Mouse (Mus musculus) naive thymus-derived CD4-positive, alpha-beta T cell, adult 2 months (primary cell): ENCODE measurements around the gene Gm13279.
"Not testable (repeated sequence)": the region's sequence is repeated elsewhere in the genome, so short reads cannot be mapped to it uniquely, and the experiment has no call there.

Experiments used
- DNase-seq: peaks from one replicate; pipeline ENCODE4 v3.0.0-alpha.2; 2011; ENCODE audit warnings: low read depth

Gm13279 gene

DNA sequence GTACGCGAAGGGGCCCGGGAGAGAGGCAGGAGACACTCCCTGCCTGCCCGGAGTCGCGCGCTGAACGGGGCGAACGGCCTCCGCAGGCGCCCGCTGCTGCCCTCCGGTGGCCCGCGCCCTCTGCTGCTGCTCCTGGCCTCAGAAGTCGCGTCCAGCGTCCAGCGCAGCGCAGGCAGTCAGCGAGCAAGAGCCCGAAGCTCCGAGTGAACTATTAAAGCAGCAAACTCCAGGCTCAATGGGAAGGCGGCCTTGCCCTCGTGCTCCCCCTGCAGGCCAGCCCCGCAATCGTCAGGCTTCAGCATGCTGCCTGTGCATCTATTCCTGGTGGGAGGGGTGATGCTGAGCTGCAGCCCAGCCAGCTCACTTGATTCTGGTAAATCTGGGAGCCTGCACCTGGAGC lies at the start of gene Gm13279:
Gene Gm13279, plus strand, starts transcription at position 301 of the 400 bp plus-strand sequence.
- not testable (repeated sequence) for DNase-seq

DNA sequence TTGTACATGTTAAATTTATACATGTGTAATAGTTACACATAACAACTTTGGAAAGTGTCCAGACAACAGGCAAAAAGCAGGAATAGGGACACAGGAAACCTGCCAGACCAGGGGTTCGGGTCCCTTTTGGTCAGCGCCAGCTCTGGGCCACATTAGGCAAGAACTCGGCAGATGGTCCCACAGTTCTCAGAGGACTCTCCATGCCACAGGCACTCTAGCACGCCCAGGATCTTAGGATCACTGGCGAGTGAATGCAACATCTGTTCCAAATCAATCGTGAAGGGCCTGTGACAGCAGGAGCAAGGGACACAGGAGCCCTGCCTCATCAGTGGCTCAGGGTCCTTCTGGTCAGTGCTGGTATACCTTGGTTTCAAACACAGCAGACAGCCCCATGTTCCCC lies 47.3 kb upstream of the Gm13279 start:
- DNase-seq: no peak

DNA sequence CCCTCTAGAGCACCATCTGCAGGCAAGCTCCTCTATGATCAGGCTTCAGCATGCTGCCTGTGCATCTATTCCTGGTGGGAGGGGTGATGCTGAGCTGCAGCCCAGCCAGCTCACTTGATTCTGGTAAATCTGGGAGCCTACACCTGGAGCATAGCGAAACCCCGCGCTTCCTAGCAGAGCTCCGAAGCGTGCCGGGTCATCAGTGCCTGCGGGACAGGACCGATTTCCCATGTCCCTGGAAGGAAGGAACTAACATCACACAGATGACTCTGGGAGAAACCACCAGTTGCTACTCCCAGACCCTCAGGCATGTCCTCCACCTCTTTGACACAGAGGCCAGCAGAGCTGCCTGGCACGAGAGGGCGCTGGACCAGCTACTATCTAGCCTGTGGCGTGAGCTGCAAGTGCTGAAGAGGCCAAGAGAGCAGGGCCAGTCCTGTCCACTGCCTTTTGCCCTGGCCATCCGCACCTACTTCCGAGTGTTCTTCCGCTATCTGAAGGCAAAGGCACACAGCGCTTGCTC lies 42.3 kb upstream of the Gm13279 start, which contains the start of gene Gm13271:
Gene Gm13271, plus strand, starts transcription at position 51 of the 523 bp plus-strand sequence.
- DNase-seq: not testable (repeated sequence)

DNA sequence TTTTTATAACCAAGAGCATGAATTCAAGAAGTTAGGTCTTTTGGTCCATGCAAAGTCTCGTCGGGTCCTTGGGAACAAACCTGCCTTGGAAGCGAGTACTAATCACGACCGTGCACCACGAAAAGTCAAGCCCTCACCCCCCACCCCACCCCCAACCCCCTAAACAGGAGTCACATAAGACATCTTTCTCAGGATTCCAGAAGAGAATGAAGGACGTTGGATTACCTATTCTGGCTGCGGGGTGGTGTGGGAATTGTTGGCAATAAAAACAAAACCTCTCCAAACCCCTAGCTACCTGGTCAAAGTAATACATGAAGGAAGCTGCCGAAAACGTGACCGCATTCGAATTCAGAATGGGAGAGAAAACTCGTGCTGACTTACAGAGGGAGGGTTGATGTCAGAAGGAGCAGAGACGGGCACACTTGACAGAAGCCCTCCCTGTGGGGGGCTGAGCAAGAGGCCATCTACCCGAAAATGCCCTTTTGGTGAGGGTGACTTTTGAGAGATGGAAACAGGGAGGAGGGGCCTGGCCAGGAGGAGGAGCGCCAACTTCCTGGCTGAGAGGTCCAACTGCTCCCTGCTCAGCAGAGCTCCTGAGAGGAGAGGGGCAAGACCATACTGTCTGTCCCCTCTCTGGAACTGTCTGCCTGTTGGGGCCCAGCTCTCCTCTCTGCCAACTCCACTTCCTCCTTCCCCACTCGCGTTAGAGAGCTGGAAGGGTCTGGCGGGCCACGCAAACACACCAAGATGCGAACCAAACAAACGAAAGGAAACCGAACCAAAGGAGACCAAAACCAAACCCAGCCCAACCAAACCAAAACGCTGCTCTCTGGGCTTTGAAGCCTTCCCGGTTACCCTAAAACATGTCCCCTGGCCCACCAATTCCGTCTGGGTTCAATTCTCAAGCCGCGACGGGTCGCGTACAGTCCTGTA lies 40.4 kb upstream of the Gm13279 start:
- DNase-seq: peak; percentile 80

DNA sequence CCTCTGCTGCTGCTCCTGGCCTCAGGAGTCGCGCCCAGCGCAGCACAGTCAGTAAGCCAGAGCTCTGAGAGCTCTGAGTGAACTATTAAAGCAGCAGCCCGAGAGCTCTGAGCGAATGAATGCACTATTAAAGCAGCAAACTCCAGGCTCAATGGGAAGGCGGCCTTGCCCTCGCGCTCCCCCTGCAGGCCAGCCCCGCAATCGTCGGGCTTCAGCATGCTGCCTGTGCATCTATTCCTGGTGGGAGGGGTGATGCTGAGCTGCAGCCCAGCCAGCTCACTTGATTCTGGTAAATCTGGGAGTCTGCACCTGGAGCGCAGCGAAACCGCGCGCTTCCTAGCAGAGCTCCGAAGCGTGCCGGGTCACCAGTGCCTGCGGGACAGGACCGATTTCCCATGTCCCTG lies 39.6 kb upstream of the Gm13279 start:
- peak; percentile 93 for DNase-seq

DNA sequence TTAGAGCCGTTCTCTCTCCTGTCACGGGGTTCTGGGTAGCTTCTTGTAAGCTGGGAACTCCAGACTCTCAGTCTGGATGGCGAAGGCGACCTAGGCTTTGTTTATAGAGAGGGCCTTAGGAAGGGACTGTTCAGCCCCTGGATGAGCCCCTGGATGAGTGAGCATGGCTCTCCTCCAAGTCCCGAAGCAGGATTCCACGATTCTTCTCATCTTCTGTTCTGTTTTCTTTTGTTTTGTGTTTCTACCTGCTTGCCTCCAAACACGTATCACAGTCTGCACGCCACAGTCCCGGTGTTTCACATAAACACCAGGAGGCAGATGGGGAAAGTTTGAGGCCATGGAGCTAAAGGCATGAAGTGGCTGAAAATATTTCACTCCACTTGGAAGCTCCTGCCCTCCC lies 38.4 kb upstream of the Gm13279 start:
- DNase-seq: not testable (repeated sequence)

DNA sequence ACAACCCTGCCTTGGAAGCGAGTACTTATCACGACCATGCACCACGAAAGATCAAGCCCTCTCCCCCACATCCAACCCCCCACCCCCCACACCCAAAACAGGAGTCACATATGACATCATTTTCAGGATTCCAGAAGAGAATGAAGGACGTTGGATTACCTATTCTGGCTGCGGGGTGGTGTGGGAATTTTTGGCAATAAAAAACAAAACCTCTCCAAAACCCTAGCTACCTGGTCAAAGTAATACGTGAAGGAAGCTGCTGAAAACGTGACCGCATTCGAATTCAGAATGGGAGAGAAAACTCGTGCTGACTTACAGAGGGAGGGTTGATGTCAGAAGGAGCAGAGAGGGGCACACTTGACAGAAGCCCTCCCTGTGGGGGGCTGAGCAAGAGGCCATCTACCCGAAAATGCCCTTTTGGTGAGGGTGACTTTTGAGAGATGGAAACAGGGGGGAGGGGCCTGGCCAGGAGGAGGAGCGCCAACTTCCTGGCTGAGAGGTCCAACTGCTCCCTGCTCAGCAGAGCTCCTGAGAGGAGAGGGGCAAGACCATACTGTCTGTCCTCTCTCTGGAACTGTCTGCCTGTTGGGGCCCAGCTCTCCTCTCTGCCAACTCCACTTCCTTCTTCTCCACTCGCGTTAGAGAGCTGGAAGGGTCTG lies 37.5 kb upstream of the Gm13279 start, which contains the start of gene Gm13283:
Gene Gm13283, plus strand, starts transcription at position 510 of the 659 bp plus-strand sequence.
- DNase-seq: not testable (repeated sequence)

DNA sequence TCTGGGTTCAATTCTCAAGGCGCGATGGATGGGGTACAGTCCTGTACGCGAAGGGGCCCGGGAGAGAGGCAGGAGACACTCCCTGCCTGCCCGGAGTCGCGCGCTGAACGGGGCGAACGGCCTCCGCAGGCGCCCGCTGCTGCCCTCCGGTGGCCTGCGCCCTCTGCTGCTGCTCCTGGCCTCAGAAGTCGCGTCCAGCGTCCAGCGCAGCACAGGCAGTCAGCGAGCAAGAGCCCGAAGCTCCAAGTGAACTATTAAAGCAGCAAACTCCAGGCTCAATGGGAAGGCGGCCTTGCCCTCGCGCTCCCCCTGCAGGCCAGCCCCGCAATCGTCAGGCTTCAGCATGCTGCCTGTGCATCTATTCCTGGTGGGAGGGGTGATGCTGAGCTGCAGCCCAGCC lies 36.8 kb upstream of the Gm13279 start:
- DNase-seq: peak; percentile 82

DNA sequence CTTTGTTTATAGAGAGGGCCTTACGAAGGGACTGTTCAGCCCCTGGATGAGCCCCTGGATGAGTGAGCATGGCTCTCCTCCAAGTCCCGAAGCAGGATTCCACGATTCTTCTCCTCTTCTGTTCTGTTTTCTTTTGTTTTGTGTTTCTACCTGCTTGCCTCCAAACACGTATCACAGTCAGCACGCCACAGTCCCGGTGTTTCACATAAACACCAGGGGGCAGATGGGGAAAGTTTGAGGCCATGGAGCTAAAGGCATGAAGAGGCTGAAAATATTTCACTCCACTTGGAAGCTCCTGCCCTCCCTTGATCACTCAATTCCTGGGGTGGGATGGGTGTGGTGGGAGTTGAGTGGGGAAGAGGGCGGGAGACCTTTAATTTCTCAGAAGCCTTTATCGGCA lies 35.4 kb upstream of the Gm13279 start:
- DNase-seq: not testable (repeated sequence)

DNA sequence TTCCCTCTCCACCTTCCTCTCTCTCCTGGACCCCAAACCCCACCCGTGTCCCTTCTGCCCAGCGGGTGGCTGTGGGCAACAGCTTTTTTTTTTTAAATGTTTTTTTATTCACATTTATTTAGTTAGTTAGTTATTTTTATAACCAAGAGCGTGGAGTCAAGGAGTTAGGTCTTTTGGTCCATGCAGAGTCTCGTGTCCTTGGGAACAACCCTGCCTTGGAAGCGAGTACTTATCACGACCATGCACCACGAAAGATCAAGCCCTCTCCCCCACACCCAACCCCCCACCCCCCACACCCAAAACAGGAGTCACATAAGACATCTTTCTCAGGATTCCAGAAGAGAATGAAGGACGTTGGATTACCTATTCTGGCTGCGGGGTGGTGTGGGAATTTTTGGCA lies 34.9 kb upstream of the Gm13279 start:
- DNase-seq: not testable (repeated sequence)

DNA sequence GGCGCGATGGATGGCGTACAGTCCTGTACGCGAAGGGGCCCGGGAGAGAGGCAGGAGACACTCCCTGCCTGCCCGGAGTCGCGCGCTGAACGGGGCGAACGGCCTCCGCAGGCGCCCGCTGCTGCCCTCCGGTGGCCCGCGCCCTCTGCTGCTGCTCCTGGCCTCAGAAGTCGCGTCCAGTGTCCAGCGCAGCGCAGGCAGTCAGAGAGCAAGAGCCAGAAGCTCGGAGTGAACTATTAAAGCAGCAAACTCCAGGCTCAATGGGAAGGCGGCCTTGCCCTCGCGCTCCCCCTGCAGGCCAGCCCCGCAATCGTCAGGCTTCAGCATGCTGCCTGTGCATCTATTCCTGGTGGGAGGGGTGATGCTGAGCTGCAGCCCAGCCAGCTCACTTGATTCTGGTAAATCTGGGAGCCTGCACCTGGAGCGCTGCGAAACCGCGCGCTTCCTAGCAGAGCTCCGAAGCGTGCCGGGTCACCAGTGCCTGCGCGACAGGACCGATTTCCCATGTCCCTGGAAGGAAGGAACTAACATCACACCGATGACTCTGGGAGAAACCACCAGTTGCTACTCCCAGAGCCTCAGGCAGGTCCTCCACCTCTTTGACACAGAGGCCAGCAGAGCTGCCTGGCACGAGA lies 33.7 kb upstream of the Gm13279 start:
- DNase-seq: peak; percentile 78

DNA sequence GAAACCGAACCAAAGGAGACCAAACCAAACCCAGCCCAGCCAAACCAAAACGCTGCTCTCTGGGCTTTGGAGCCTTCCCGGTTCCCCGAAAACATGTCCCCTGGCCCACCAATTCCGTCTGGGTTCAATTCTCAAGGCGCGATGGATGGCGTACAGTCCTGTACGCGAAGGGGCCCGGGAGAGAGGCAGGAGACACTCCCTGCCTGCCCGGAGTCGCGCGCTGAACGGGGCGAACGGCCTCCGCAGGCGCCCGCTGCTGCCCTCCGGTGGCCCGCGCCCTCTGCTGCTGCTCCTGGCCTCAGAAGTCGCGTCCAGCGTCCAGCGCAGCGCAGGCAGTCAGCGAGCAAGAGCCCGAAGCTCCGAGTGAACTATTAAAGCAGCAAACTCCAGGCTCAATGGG lies 23.7 kb upstream of the Gm13279 start, which contains the start of gene Gm13290:
Gene Gm13290, plus strand, starts transcription at position 301 of the 400 bp plus-strand sequence.
- not testable (repeated sequence) for DNase-seq

DNA sequence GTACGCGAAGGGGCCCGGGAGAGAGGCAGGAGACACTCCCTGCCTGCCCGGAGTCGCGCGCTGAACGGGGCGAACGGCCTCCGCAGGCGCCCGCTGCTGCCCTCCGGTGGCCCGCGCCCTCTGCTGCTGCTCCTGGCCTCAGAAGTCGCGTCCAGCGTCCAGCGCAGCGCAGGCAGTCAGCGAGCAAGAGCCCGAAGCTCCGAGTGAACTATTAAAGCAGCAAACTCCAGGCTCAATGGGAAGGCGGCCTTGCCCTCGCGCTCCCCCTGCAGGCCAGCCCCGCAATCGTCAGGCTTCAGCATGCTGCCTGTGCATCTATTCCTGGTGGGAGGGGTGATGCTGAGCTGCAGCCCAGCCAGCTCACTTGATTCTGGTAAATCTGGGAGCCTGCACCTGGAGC lies 20.6 kb upstream of the Gm13279 start, which contains the start of gene Gm13289:
Gene Gm13289, plus strand, starts transcription at position 301 of the 400 bp plus-strand sequence.
- DNase-seq: not testable (repeated sequence)

DNA sequence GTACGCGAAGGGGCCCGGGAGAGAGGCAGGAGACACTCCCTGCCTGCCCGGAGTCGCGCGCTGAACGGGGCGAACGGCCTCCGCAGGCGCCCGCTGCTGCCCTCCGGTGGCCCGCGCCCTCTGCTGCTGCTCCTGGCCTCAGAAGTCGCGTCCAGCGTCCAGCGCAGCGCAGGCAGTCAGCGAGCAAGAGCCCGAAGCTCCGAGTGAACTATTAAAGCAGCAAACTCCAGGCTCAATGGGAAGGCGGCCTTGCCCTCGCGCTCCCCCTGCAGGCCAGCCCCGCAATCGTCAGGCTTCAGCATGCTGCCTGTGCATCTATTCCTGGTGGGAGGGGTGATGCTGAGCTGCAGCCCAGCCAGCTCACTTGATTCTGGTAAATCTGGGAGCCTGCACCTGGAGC lies 17.6 kb upstream of the Gm13279 start, which contains the start of gene Gm13272:
Gene Gm13272, plus strand, starts transcription at position 301 of the 400 bp plus-strand sequence.
- not testable (repeated sequence) for DNase-seq

DNA sequence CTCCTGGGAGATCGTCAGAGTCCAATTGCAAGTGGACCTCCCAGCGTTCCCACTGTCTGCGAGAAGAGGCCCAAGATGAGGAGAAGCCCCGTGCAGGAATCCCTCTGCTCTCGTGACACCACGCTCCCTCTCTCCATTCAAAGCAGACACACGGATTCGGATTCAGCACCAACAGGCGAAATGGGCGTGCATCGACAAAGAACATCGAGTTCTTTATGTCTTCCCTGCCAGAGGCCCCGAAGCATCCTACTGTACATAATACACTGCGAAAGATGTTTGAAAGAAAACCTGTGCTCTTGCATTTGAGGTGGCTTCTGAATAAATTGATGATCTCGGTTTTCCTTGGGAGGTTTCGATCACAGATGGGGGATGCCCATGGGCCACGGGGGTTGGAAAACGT lies 16.9 kb upstream of the Gm13279 start:
- not testable (repeated sequence) for DNase-seq

DNA sequence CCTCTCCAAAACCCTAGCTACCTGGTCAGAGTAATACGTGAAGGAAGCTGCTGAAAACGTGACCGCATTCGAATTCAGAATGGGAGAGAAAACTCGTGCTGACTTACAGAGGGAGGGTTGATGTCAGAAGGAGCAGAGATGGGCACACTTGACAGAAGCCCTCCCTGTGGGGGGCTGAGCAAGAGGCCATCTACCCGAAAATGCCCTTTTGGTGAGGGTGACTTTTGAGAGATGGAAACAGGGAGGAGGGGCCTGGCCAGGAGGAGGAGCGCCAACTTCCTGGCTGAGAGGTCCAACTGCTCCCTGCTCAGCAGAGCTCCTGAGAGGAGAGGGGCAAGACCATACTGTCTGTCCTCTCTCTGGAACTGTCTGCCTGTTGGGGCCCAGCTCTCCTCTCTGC lies 15.4 kb upstream of the Gm13279 start, which contains the start of gene Ifnz:
Gene Ifnz, plus strand, starts transcription at position 301 of the 400 bp plus-strand sequence.
- not testable (repeated sequence) for DNase-seq

DNA sequence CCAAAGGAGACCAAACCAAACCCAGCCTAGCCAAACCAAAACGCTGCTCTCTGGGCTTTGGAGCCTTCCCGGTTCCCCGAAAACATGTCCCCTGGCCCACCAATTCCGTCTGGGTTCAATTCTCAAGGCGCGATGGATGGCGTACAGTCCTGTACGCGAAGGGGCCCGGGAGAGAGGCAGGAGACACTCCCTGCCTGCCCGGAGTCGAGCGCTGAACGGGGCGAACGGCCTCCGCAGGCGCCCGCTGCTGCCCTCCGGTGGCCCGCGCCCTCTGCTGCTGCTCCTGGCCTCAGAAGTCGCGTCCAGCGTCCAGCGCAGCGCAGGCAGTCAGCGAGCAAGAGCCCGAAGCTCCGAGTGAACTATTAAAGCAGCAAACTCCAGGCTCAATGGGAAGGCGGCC lies 14.9 kb upstream of the Gm13279 start:
- not testable (repeated sequence) for DNase-seq

DNA sequence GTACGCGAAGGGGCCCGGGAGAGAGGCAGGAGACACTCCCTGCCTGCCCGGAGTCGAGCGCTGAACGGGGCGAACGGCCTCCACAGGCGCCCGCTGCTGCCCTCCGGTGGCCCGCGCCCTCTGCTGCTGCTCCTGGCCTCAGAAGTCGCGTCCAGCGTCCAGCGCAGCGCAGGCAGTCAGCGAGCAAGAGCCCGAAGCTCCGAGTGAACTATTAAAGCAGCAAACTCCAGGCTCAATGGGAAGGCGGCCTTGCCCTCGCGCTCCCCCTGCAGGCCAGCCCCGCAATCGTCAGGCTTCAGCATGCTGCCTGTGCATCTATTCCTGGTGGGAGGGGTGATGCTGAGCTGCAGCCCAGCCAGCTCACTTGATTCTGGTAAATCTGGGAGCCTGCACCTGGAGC lies 11.8 kb upstream of the Gm13279 start, which contains the start of gene Gm13276:
Gene Gm13276, plus strand, starts transcription at position 301 of the 400 bp plus-strand sequence.
- not testable (repeated sequence) for DNase-seq

DNA sequence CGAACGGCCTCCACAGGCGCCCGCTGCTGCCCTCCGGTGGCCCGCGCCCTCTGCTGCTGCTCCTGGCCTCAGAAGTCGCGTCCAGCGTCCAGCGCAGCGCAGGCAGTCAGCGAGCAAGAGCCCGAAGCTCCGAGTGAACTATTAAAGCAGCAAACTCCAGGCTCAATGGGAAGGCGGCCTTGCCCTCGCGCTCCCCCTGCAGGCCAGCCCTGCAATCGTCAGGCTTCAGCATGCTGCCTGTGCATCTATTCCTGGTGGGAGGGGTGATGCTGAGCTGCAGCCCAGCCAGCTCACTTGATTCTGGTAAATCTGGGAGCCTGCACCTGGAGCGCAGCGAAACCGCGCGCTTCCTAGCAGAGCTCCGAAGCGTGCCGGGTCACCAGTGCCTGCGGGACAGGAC lies 8.8 kb upstream of the Gm13279 start, which contains the start of gene Gm13277:
Gene Gm13277, plus strand, starts transcription at position 231 of the 400 bp plus-strand sequence.
- DNase-seq: not testable (repeated sequence)

DNA sequence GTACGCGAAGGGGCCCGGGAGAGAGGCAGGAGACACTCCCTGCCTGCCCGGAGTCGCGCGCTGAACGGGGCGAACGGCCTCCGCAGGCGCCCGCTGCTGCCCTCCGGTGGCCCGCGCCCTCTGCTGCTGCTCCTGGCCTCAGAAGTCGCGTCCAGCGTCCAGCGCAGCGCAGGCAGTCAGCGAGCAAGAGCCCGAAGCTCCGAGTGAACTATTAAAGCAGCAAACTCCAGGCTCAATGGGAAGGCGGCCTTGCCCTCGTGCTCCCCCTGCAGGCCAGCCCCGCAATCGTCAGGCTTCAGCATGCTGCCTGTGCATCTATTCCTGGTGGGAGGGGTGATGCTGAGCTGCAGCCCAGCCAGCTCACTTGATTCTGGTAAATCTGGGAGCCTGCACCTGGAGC lies 5.9 kb upstream of the Gm13279 start, which contains the start of gene Gm13278:
Gene Gm13278, plus strand, starts transcription at position 301 of the 400 bp plus-strand sequence.
- DNase-seq: not testable (repeated sequence)
